Mouse (Mus musculus): Measurements from ENCODE around the gene Zbtb22. TPM values are rescaled to one million over a fixed set of nuclear protein-coding genes. Genes with fewer than 3 reads are reported as not detected.

Zbtb22 gene
- polyA plus RNA-seq, 1 experiment from 2014 or later = 16.8 TPM

DNA sequence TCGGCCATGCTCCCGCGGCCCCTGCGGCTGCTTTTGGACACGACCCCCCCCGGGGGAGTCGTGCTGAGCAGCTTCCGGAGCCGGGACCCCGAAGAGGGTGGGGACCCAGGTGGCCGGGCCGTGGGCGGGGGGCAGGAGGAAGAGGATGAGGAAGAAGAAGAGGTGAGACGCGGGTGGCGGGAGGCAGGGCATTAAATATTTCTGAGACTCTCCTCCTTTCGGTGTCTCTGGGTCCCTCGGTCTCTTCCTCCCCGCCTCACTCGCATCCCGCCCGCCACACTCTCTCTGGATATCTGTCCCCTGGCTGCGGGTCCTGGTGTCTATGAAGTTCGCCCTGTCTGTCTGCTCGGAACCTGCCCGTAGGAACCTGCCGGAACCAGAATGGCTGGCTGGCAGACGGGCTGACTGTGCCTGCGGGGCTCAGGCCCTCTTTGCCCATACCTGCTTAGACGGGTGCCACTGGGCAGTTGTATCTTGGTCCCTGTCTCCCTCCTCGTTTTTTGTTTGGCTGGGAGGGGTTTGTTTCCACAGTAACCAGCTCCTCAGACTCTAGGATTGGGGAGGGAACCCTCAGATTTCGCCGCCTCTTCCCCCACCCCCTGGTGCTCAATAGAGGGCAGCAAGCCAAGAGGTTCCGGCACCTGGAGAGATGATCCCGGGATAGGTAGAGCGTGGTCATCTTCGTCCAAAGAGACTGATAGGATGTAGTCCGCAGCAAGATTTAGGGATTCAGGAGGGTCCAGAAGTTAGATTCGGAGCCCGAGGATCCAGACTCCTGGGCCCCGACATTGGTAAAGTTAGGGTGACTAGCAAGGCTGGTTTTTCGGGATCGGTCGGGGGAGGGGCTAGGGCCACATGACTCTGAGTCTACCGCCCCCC, 14.8 kb downstream of the Zbtb22 start:
- H3K27ac ChIP-seq = peak overlapping the region; percentile 97
- H3K4me3 ChIP-seq = peak overlapping the region; percentile 90
- H3K4me2 ChIP-seq = peak overlapping the region; percentile 99
- H3K36me3 ChIP-seq = peaks cover 48% of the 10 kb centered on the region
- 0 out of 2 replicates have a peak, but pooled peaks have one; percentile 4 for ATAC-seq (ENCODE audit: low FRiP score)
- no peaks in the 10 kb centered on the region for H3K9me3 ChIP-seq
- peaks cover 31% of the 10 kb centered on the region for H3K4me1 ChIP-seq (replicated peaks)
- no peaks in the 10 kb centered on the region for H3K27me3 ChIP-seq
- under 1% methylated on average over 45 of the region's 45 CpGs for WGBS
- H3K9ac ChIP-seq = peak overlapping the region; percentile 95

DNA sequence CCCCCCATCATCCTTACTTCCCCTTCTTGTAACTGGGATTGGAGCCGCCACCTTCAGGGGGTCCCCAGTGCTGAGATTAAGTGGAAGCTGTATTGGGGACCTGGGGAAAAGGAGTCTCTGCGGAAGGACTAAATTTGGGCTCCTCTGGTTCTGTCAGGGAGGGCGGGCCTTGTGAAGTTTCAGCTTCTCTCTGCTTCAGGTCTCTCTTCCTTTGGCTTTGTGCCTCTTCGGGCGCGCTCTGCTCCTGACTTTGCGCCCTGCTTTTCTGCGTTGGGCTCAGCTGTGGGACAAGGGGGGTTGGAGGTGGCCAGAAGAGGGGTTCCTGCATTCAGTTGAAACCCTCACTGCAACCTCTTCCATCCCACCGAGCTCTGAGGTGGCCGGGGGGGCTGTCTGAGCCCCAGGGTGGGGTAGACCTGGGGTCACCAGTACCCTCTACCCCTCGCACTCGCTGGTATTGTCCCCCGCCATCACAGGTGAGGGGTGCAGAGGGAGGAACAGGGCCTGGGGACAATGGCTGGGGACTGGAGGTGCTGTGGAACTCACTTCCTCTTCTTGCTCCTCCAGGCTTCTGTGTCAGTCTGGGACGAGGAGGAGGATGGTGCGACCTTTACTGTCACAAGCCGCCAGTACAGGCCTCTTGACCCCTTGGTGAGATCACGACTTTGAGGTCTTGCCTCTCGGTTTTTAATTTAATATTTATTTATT, 15.6 kb downstream of the Zbtb22 start:
- H3K9me3 ChIP-seq = no peaks in the 10 kb centered on the region
- peaks cover 31% of the 10 kb centered on the region for H3K4me1 ChIP-seq (replicated peaks)
- H3K27ac ChIP-seq = no peak overlapping the region
- peak overlapping the region; percentile 99 for H3K4me2 ChIP-seq
- H3K9ac ChIP-seq = peak overlapping the region; percentile 95
- peaks cover 49% of the 10 kb centered on the region for H3K36me3 ChIP-seq
- peak overlapping the region; percentile 90 for H3K4me3 ChIP-seq
- whole genome bisulfite sequencing = 37% methylated on average over 18 of the region's 18 CpGs
- no peak for ATAC-seq (ENCODE audit: low FRiP score)
- no peaks in the 10 kb centered on the region for H3K27me3 ChIP-seq

DNA sequence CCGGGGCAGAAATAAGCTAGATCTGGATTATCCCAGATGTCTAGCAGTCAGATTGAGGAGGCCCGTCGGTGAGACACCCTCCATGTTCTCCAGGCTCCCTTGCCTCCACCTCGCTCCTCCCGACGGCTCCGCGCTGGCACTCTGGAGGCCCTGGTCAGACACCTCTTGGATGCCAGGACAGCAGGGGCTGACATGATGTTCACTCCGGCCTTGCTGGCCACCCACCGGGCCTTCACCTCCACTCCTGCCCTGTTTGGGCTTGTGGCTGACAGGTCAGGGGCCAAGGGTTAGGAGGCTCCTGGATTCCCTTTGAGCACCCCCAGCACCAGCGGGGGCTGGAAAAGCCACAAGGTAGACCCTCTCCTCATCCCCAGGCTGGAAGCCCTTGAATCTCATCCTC, 16.2 kb downstream of the Zbtb22 start:
- Histone ChIP-seq H3K27ac (no peak overlapping the region), H3K27me3 (no peaks in the 10 kb centered on the region), H3K9ac (no peak overlapping the region), H3K4me2 (no peak overlapping the region), H3K4me1 (replicated peaks) (peaks cover 31% of the 10 kb centered on the region), H3K4me3 (no peak overlapping the region), H3K9me3 (no peaks in the 10 kb centered on the region), H3K36me3 (peaks cover 49% of the 10 kb centered on the region)
- 93% methylated on average over 11 of the region's 11 CpGs for WGBS
- no peak for ATAC-seq (ENCODE audit: low FRiP score)

DNA sequence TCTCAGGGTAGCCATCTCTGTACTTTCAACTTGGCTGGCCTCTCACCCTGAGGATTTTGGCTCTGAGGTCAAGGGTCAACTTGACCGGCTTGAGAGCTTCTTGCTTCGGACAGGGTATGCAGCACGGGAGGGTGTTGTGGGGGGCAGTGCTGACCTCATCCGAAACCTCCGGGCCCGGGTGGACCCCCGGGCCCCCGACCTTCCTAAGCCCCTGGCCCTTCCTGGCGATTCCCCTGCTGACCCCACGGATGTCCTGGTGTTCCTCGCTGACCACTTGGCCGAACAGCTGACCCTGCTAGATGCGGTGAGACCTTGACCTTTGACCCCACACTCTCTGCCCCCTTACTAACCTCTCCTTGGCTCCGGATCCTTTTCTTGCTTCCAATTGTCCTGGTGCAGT, 16.7 kb downstream of the Zbtb22 start:
- no peak for ATAC-seq (ENCODE audit: low FRiP score)
- 88% methylated on average over 14 of the region's 14 CpGs for WGBS
- no peak overlapping the region for H3K27ac ChIP-seq
- peaks cover 30% of the 10 kb centered on the region for H3K4me1 ChIP-seq (replicated peaks)
- H3K9me3 ChIP-seq = no peaks in the 10 kb centered on the region
- peaks cover 54% of the 10 kb centered on the region for H3K36me3 ChIP-seq
- H3K27me3 ChIP-seq = no peaks in the 10 kb centered on the region
- H3K4me2 ChIP-seq = no peak overlapping the region
- no peak overlapping the region for H3K9ac ChIP-seq
- H3K4me3 ChIP-seq = no peak overlapping the region

DNA sequence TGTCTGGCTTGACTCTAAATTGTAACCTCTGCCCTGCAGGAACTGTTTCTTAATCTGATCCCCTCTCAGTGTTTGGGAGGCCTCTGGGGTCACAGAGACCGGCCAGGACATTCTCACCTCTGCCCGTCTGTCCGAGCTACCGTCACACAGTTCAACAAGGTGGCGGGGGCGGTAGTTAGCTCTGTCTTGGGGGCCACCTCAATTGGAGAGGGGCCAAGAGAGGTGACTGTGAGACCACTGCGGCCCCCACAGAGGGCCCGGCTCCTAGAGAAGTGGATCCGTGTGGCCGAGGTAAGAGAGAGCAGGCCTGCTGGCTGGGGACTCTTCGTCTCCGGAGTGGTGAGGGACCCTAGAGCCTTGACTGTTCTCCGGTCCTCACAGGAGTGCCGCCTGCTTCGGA, 17.3 kb downstream of the Zbtb22 start:
- Histone ChIP-seq H3K9ac (no peak overlapping the region), H3K4me2 (no peak overlapping the region), H3K27ac (no peak overlapping the region), H3K4me3 (no peak overlapping the region), H3K4me1 (replicated peaks) (peaks cover 25% of the 10 kb centered on the region), H3K9me3 (no peaks in the 10 kb centered on the region), H3K36me3 (peaks cover 53% of the 10 kb centered on the region), H3K27me3 (no peaks in the 10 kb centered on the region)
- 91% methylated on average over 15 of the region's 15 CpGs for WGBS
- no peak for ATAC-seq (ENCODE audit: low FRiP score)

DNA sequence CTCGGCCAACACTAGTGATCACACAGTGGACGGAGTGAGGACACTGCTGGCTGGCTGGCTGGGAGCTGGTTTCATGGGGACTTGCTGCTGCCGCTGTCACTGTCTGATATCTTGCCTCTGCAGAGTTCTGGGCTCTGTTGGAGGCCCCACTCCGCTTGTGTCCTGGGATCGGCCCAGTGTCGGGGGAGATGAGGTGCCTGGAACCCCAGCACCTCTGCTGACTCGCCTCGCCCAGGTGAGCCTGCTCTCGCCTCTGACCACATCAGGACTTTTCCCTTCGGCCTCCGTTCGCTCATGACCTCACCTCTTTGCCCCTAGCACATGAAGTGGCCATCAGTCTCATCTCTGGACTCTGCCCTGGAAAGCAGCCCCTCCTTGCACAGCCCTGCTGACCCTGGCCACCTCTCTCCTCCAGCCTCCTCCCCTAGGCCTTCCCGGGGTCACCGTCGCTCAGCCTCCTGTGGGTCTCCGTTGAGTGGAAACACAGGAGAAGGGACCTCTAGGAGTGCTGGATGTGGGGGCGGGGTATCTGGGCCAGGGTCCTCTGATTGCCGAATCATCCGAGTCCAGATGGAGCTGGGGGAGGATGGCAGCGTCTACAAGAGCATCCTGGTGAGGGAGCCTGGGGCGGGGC, 19.8 kb downstream of the Zbtb22 start:
- 88% methylated on average over 21 of the region's 21 CpGs for WGBS
- Histone ChIP-seq H3K4me2 (no peak overlapping the region), H3K4me3 (no peak overlapping the region), H3K27ac (no peak overlapping the region), H3K9me3 (no peaks in the 10 kb centered on the region), H3K36me3 (peaks cover 61% of the 10 kb centered on the region), H3K4me1 (replicated peaks) (peaks cover 25% of the 10 kb centered on the region), H3K27me3 (no peaks in the 10 kb centered on the region), H3K9ac (no peak overlapping the region)
- ATAC-seq (ENCODE audit: low FRiP score) = no peak

DNA sequence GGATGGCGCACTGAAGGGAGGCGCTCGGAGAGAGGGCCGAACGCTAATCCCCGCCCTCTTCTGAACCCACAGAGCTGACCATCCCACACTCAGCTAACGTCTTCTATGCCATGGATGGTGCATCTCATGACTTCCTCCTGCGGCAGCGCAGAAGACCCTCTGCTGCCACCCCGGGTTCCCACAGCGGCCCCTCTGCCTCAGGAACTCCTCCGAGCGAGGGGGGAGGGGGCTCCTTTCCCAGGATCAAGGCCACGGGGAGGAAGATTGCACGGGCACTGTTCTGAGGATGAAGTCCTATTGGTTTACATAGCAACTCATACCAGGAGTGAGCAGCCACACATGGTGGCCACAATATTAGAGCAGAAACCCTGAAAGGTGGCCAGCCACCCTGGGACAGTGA, 21.3 kb downstream of the Zbtb22 start:
- WGBS = 82% methylated on average over 15 of the region's 15 CpGs
- H3K27ac ChIP-seq = no peak overlapping the region
- no peaks in the 10 kb centered on the region for H3K27me3 ChIP-seq
- H3K4me1 ChIP-seq (replicated peaks) = peaks cover 24% of the 10 kb centered on the region
- ATAC-seq (ENCODE audit: low FRiP score) = no peak
- H3K9me3 ChIP-seq = no peaks in the 10 kb centered on the region
- no peak overlapping the region for H3K4me2 ChIP-seq
- no peak overlapping the region for H3K9ac ChIP-seq
- peaks cover 62% of the 10 kb centered on the region for H3K36me3 ChIP-seq
- H3K4me3 ChIP-seq = no peak overlapping the region

DNA sequence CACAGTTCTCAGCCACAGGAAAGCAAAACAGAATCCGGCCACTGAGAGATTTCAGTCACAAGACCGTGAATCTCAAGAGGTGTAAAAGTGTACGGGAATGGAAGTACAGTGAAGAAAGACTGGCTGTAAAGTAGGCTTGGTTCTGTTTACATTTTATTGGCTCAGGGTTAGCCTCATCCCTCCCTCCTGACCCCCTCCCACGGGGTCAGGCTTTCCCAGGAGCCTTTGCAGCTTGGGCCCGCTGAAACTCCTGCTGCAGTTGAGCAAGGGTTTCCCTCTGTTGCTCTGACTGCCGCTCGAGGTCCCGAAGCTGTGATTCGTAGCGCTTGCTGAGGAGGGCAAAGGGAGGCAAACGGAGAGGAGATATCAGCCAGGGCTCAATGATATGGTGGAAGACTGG, 23.1 kb downstream of the Zbtb22 start:
- no peak for ATAC-seq (ENCODE audit: low FRiP score)
- Histone ChIP-seq H3K9ac (no peak overlapping the region), H3K27me3 (no peaks in the 10 kb centered on the region), H3K27ac (no peak overlapping the region), H3K36me3 (peaks cover 57% of the 10 kb centered on the region), H3K4me3 (peak overlapping the region; percentile 88), H3K9me3 (no peaks in the 10 kb centered on the region), H3K4me1 (replicated peaks) (peaks cover 25% of the 10 kb centered on the region), H3K4me2 (peak overlapping the region; percentile 86)
- WGBS = 81% methylated on average over 11 of the region's 11 CpGs

DNA sequence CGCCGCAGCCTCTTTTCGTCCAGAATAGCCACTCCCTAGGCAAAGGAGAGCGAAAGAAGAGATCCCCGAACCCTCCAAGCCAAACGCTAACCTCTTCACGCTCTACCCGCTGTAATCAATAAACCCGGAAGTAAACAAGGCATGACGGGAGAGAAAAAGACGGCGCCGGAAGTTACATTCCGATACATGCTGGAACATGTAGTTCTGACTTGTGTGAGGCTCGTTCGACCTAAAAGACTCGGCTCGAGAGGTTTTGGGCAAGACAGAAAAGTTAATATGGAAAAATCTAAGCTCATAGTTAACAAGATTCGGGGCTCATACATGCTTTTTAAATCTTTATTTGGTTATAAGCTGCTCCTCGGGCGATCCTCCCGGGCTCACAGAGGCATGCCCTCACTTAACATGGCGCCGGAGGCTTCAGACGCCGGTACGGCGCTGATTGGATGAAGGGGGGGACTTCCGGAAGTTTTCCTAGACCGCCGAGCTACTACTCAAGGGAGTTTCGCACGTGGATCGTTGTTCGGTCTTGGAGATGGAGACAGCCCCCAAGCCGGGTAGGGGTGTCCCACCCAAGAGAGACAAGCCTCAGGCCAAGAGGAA, 24.6 kb downstream of the Zbtb22 start, which contains the start of the genes Pfdn6 and Wdr46:
Gene Pfdn6 (minus strand): TSS at position 138 of the 600 bp plus-strand sequence.
Gene Wdr46 (plus strand): TSS at position 455 of the 600 bp plus-strand sequence.
- H3K4me2 ChIP-seq = peak within 1 kb of the TSS; percentile 94
- H3K36me3 ChIP-seq = peaks cover 58% of the 10 kb centered on the region
- H3K4me3 ChIP-seq = peak within 1 kb of the TSS; percentile 88
- under 1% methylated on average over 36 of the region's 36 CpGs for WGBS
- H3K9ac ChIP-seq = peak within 1 kb of the TSS; percentile 85
- no peaks in the 10 kb centered on the region for H3K9me3 ChIP-seq
- no peak within 1 kb of the TSS for H3K27ac ChIP-seq
- peaks cover 25% of the 10 kb centered on the region for H3K4me1 ChIP-seq (replicated peaks)
- H3K27me3 ChIP-seq = no peaks in the 10 kb centered on the region
- peak; percentile 90 for ATAC-seq (ENCODE audit: low FRiP score)

DNA sequence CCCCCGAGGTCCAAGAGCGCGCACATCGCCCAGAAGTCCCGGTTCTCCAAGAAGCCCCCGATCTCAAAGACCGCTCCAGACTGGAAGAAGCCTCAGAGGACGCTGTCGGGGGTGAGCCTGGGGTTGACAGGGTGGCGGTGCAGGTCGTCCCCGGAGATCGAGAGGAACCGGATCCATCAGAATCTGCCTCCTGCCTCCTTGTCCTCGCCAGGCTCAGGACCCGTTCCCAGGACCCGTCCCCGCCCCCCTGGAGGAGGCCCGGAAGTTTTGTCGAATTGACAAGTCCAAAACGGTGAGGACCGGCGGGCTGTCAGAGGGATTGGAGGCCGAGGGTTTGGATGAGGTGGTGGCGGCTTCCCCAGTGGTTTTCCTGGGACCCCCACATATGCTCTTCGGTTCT, 25.3 kb downstream of the Zbtb22 start:
- H3K9me3 ChIP-seq = no peaks in the 10 kb centered on the region
- peaks cover 58% of the 10 kb centered on the region for H3K36me3 ChIP-seq
- WGBS = 3% methylated on average over 26 of the region's 26 CpGs
- H3K27ac ChIP-seq = no peak overlapping the region
- peak overlapping the region; percentile 94 for H3K4me2 ChIP-seq
- peaks cover 25% of the 10 kb centered on the region for H3K4me1 ChIP-seq (replicated peaks)
- no peak for ATAC-seq (ENCODE audit: low FRiP score)
- H3K9ac ChIP-seq = peak overlapping the region; percentile 85
- peak overlapping the region; percentile 88 for H3K4me3 ChIP-seq
- no peaks in the 10 kb centered on the region for H3K27me3 ChIP-seq

DNA sequence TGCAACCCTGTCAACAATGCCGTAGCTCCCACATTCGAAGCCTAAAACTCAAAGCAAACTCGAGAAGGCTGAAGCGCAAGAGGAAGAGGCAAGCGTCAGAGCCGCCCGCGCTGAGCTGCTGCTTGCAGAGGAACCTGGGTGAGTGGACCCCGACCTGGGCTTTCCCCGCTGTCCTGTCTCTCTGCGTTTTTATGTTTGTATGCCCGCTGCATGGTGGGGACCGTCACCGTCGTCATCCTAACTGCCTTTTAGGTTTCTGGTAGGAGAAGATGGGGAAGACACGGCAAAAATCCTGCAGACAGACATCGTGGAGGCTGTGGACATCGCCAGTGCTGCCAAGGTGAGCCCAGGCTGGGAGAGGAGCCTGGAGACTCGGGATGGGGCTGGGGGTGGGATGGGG, 25.7 kb downstream of the Zbtb22 start:
- peaks cover 57% of the 10 kb centered on the region for H3K36me3 ChIP-seq

DNA sequence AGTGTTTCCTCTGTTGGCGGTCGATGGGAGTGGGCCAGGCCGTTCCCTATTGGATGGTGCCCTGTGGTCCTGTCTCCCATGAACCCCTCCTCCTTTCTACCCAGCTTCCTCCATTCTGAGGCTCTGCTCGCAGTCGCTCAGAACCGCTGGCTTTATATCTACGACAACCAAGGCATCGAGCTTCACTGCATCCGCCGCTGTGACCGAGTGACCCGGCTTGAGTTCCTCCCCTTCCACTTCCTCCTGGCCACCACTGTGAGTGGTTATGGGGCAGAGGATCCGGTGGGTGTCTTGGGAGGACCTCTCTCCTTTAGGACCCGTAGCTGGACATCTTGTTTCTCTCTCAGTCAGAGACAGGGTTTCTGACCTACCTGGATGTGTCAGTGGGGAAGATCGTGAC, 27.8 kb downstream of the Zbtb22 start:
- no peak for ATAC-seq (ENCODE audit: low FRiP score)
- peaks cover 25% of the 10 kb centered on the region for H3K4me1 ChIP-seq (replicated peaks)
- H3K36me3 ChIP-seq = peaks cover 60% of the 10 kb centered on the region
- H3K4me2 ChIP-seq = no peak overlapping the region
- no peak overlapping the region for H3K27ac ChIP-seq
- WGBS = 97% methylated on average over 15 of the region's 15 CpGs
- no peaks in the 10 kb centered on the region for H3K9me3 ChIP-seq
- no peak overlapping the region for H3K4me3 ChIP-seq
- no peak overlapping the region for H3K9ac ChIP-seq
- no peaks in the 10 kb centered on the region for H3K27me3 ChIP-seq

More for the DNA sequence above, 25.7 kb downstream of the Zbtb22 start:
- Histone ChIP-seq H3K4me1 (replicated peaks) (peaks cover 25% of the 10 kb centered on the region), H3K9me3 (no peaks in the 10 kb centered on the region), H3K27me3 (no peaks in the 10 kb centered on the region), H3K27ac (no peak overlapping the region), H3K4me2 (peak overlapping the region; percentile 94), H3K9ac (peak overlapping the region; percentile 85), H3K4me3 (peak overlapping the region; percentile 88)
- ATAC-seq (ENCODE audit: low FRiP score) = no peak
- 57% methylated on average over 19 of the region's 19 CpGs for WGBS

Data from hindbrain, embryonic 13.5 days (tissue).